Mouse (Mus musculus) lung, adult 2 months (tissue): Measurements from ENCODE around the gene Becn1. TPM values are rescaled to one million over a fixed set of nuclear protein-coding genes. Genes with fewer than 3 reads are reported as not detected.
A peak's percentile ranks its signal among the peaks of the same experiment; 100 is the strongest.

Experiments used
- DNase-seq: peaks from one replicate; pipeline ENCODE4 v3.0.0; 2022
- H3K4me1 ChIP-seq: fragments of 200-500 bp; 2 replicates; pipeline ENCODE4 v1.6.1; 2011; ENCODE audit warnings: low read length; ENCODE audit not compliant: control insufficient read depth, insufficient read depth
- H3K4me3 ChIP-seq: fragments of 200-500 bp; replicated peaks from 2 replicates; pipeline ENCODE3; 2011; ENCODE audit warnings: low read depth, mild to moderate bottlenecking, control low read depth, low read length; ENCODE audit errors: extremely low read depth
- CTCF ChIP-seq: fragments of 200-500 bp; IDR thresholded peaks from 2 replicates; pipeline ENCODE4 v1.5.1; 2011; ENCODE audit warnings: mild to moderate bottlenecking, low read length, control low read depth; ENCODE audit not compliant: insufficient read depth
- POLR2A ChIP-seq: fragments of 200-500 bp; IDR thresholded peaks from 2 replicates; pipeline ENCODE4 v1.6.1; 2011; ENCODE audit warnings: low read depth, mild to moderate bottlenecking, control low read depth, low read length, borderline replicate concordance; ENCODE audit errors: extremely low read depth
- WGBS: fragments of 180-500 bp; shearing (Covaris S2); methylation state at CpG from one replicate; pipeline ENCODE4 v1.1.7; 2018; 5-methylcytosine and 5-hydroxymethylcytosine counted together
- polyA plus RNA-seq: library from polyadenylated mRNA; depleted of rRNA; stranded (reverse); fragments of >200 nt; gene quantifications from 2 replicates; pipeline ENCODE4 v1.2.3, GENCODE M21; 2012

Becn1 gene
- polyA plus RNA-seq, 1 experiment = 70.3 TPM

GRCm38 (mm10) chr11:101260826-101261380 lies 41.2 kb downstream of the Becn1 start:
- H3K4me3 ChIP-seq = peak overlapping the region; percentile 55
- peak; percentile 63 for DNase-seq
- WGBS = 2% methylated on average over 30 of the region's 30 CpGs

GRCm38 (mm10) chr11:101259948-101260825 lies 41.9 kb downstream of the Becn1 start, which contains the start of gene Wnk4:
Wnk4 (plus strand) TSS chr11:101260567.
- peak; percentile 33 for DNase-seq
- Histone ChIP-seq H3K4me3 (peak within 1 kb of the TSS; percentile 55), H3K4me1 (peaks cover 11% of the 10 kb centered on the region)
- TF ChIP-seq POLR2A = peak; percentile 59; the same call in 1 of the 2 replicates
- no peak for TF ChIP-seq CTCF
- WGBS = under 1% methylated on average over 43 of the region's 43 CpGs

More at GRCm38 (mm10) chr11:101260826-101261380, 41.2 kb downstream of the Becn1 start:
- no peak for TF ChIP-seq CTCF
- TF ChIP-seq POLR2A = no peak
- H3K4me1 ChIP-seq = peaks cover 11% of the 10 kb centered on the region

- H3K4me1 ChIP-seq = peaks cover 11% of the 10 kb centered on the region
- 47% methylated on average over 6 of the region's 6 CpGs for WGBS
- DNase-seq = no peak
- TF ChIP-seq CTCF = no peak
- no peak for TF ChIP-seq POLR2A
- no peak overlapping the region for H3K4me3 ChIP-seq
Observed at GRCm38 (mm10) chr11:101259261-101259712, 42.8 kb downstream of the Becn1 start.

GRCm38 (mm10) chr11:101255826-101256775 lies 46.0 kb downstream of the Becn1 start:
- Histone ChIP-seq H3K4me1 (peaks cover 10% of the 10 kb centered on the region), H3K4me3 (no peak overlapping the region)
- TF ChIP-seq POLR2A (no peak), CTCF (no peak)
- WGBS = 74% methylated on average over 13 of the region's 13 CpGs
- DNase-seq = no peak

- WGBS = under 1% methylated on average over 40 of the region's 40 CpGs
- H3K4me1 ChIP-seq = peaks cover 5% of the 10 kb centered on the region
- DNase-seq = peak; percentile 87
- H3K4me3 ChIP-seq = peak within 1 kb of the TSS; percentile 97
- no peak for TF ChIP-seq CTCF
- peak; percentile 96 for TF ChIP-seq POLR2A
Observed at GRCm38 (mm10) chr11:101253613-101254389, 48.3 kb downstream of the Becn1 start, which contains the start of gene Vps25. Vps25 (plus strand) TSS chr11:101253707.

- under 1% methylated on average over 7 of the region's 7 CpGs for WGBS
- H3K4me3 ChIP-seq = peak overlapping the region; percentile 52
- TF ChIP-seq CTCF (no peak), POLR2A (no peak)
- H3K4me1 ChIP-seq = peaks cover 5% of the 10 kb centered on the region
- DNase-seq = no peak
Observed at GRCm38 (mm10) chr11:101252941-101253340, 49.1 kb downstream of the Becn1 start.

- no peak overlapping the region for H3K4me3 ChIP-seq
- no peak for DNase-seq
- H3K4me1 ChIP-seq = peaks cover 5% of the 10 kb centered on the region
- 71% methylated on average over 2 of the region's 2 CpGs for WGBS
- TF ChIP-seq CTCF (no peak), POLR2A (no peak)
Observed at GRCm38 (mm10) chr11:101251031-101251430, 51.1 kb downstream of the Becn1 start.

GRCm38 (mm10) chr11:101248258-101248994 lies 53.7 kb downstream of the Becn1 start:
- DNase-seq = peak; percentile 64
- 20% methylated on average over 14 of the region's 14 CpGs for WGBS
- Histone ChIP-seq H3K4me1 (peaks cover 3% of the 10 kb centered on the region), H3K4me3 (peak overlapping the region; percentile 66)
- TF ChIP-seq POLR2A = peak; percentile 48; the same call in 1 of the 2 replicates
- TF ChIP-seq CTCF = peak; percentile 53
